Mouse (Mus musculus): ENCODE results near the gene Thy1. TPM values are rescaled to one million over a fixed set of nuclear protein-coding genes. Genes with fewer than 3 reads are reported as not detected.

Thy1 gene
- polyA plus RNA-seq, 1 experiment from 2014 or later, result 11.7 TPM

DNA sequence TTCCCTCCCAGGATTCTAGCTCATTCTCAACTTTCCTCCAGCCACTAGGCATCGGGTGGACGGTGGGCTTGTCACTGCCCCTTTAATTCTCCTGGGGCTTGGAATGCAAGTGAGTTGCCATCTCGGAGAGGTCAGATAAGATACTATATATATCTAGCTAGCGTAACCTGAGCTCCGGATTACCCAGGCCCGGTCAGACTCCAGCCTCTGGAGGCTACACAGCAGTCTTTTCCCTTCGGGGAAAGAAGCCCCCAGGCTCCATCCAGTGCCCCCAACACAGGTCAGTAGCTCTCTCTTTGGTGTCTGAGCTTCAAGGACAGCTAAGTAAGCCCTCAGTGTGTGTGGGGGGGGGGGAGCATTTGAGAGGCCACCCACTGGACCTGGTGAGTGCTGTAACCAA lies 26.1 kb downstream of the Thy1 start:
- Histone ChIP-seq H3K9ac (no peak overlapping the region), H3K9me3 (replicated peaks) (no peaks in the 10 kb centered on the region), H3K27me3 (no peaks in the 10 kb centered on the region), H3K4me2 (replicated peaks) (no peak overlapping the region), H3K27ac (replicated peaks) (no peak overlapping the region), H3K4me1 (peaks cover 33% of the 10 kb centered on the region), H3K36me3 (no peaks in the 10 kb centered on the region), H3K4me3 (replicated peaks) (no peak overlapping the region)
- WGBS, result 22% methylated on average over 7 of the region's 7 CpGs
- no peak for ATAC-seq (ENCODE audit: insufficient number of reproducible peaks, low FRiP score, low TSS enrichment, low read depth)

DNA sequence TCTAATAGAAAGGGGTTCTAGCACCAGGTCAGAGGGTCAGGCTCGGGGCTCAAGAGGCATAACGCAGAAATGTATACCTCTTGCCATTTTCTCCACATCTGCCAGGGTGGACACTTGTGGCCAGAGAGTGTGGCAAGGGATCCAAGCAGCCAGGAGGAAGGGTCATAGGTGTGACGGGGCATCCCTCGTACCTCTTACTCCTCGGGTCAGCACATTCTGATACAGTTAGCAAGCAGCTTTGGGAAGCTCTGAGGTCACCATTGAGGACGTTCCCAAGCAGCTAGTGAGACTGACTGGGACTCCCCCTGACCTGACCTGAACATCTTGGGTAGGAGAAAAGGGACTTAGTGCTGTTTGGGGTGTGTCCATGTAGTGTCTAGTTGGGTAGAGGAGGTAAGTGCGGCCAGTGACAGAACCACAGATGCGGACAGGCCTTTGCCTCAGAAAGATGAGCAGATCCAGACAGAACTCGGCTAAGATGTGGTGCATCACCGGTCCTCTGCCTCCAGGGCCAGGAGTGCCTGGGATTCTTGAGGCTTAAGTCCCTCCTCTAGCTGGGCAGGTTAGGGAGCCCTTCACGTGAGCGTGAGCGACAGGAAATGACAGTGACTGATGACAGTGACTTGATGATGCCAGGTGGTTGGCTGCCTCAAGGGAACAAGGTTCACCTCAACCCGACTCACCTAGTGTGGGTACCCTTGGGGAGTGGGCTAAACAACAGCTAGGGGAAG lies 27.1 kb downstream of the Thy1 start:
- 58% methylated on average over 14 of the region's 14 CpGs for WGBS
- H3K9ac ChIP-seq, result no peak overlapping the region

GRCm38 (mm10) chr9:44070844-44071231 lies 27.7 kb downstream of the Thy1 start:
- no peaks in the 10 kb centered on the region for H3K27me3 ChIP-seq
- no peak overlapping the region for H3K4me2 ChIP-seq (replicated peaks)
- no peaks in the 10 kb centered on the region for H3K9me3 ChIP-seq (replicated peaks)
- ATAC-seq (ENCODE audit: insufficient number of reproducible peaks, low FRiP score, low TSS enrichment, low read depth), result no peak
- H3K4me1 ChIP-seq, result peaks cover 33% of the 10 kb centered on the region
- no peaks in the 10 kb centered on the region for H3K36me3 ChIP-seq
- H3K27ac ChIP-seq (replicated peaks), result no peak overlapping the region
- WGBS, result 29% methylated on average over 8 of the region's 8 CpGs
- no peak overlapping the region for H3K9ac ChIP-seq
- H3K4me3 ChIP-seq (replicated peaks), result no peak overlapping the region

More for the DNA sequence above, 27.1 kb downstream of the Thy1 start:
- Histone ChIP-seq H3K9me3 (replicated peaks) (no peaks in the 10 kb centered on the region), H3K27ac (replicated peaks) (no peak overlapping the region), H3K4me3 (replicated peaks) (no peak overlapping the region), H3K27me3 (no peaks in the 10 kb centered on the region), H3K4me1 (peaks cover 33% of the 10 kb centered on the region), H3K4me2 (replicated peaks) (no peak overlapping the region), H3K36me3 (no peaks in the 10 kb centered on the region)
- no peak for ATAC-seq (ENCODE audit: insufficient number of reproducible peaks, low FRiP score, low TSS enrichment, low read depth)

- Histone ChIP-seq H3K27me3 (no peaks in the 10 kb centered on the region), H3K4me1 (peaks cover 39% of the 10 kb centered on the region), H3K27ac (replicated peaks) (no peak overlapping the region), H3K4me2 (replicated peaks) (no peak overlapping the region; the same call in 1 of the 2 replicates), H3K4me3 (replicated peaks) (no peak overlapping the region), H3K9ac (no peak overlapping the region), H3K9me3 (replicated peaks) (no peaks in the 10 kb centered on the region), H3K36me3 (no peaks in the 10 kb centered on the region)
- no peak for ATAC-seq (ENCODE audit: insufficient number of reproducible peaks, low FRiP score, low TSS enrichment, low read depth)
- WGBS, result 30% methylated on average over 11 of the region's 11 CpGs
Measured at GRCm38 (mm10) chr9:44071914-44072598, 28.9 kb downstream of the Thy1 start.

DNA sequence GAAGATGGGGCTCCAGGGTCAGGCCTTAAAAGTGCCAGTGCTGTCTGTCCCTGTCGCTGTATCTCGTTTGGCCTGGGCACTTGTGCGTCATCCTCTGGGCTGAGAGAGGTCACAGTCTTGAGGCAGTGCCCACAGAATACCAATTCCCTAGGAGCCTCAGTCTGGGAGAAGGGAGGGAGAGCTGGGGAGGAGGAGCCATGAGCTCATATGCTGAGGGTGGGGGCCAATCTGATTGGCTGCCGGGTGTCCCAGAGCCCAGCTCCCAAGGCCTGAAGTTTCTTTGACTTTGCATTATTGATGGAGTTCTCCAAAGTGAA lies 29.4 kb downstream of the Thy1 start:
- peaks cover 34% of the 10 kb centered on the region for H3K4me1 ChIP-seq
- no peak overlapping the region for H3K27ac ChIP-seq (replicated peaks)
- ATAC-seq (ENCODE audit: insufficient number of reproducible peaks, low FRiP score, low TSS enrichment, low read depth), result no peak
- H3K4me2 ChIP-seq (replicated peaks), result no peak overlapping the region
- no peak overlapping the region for H3K4me3 ChIP-seq (replicated peaks)
- H3K36me3 ChIP-seq, result no peaks in the 10 kb centered on the region
- H3K9ac ChIP-seq, result no peak overlapping the region
- no peaks in the 10 kb centered on the region for H3K9me3 ChIP-seq (replicated peaks)
- H3K27me3 ChIP-seq, result no peaks in the 10 kb centered on the region
- WGBS, result 37% methylated on average over 4 of the region's 4 CpGs

DNA sequence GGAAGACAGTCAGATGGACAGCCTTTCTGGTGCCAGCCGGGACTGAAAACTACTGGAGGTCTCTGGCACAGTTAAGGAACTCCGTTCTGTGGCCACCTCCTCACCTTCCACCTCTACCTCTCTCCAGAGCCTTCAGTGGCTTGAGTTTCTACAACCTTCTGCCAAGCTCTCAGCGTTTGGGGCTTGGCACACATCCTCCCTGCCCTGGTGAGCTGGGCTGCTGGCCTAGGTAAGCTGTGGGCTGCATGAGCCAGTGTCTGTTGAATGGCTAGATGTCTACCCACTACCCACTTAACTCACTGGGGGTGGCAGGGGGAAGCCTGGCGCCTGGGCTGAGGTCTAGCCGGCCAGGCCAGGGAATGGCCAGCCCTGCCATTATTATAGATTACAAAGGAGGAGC lies 29.9 kb downstream of the Thy1 start:
- Histone ChIP-seq H3K4me2 (replicated peaks) (no peak overlapping the region), H3K27ac (replicated peaks) (no peak overlapping the region), H3K4me1 (peaks cover 32% of the 10 kb centered on the region), H3K36me3 (no peaks in the 10 kb centered on the region), H3K27me3 (no peaks in the 10 kb centered on the region), H3K9ac (no peak overlapping the region), H3K9me3 (replicated peaks) (no peaks in the 10 kb centered on the region), H3K4me3 (replicated peaks) (no peak overlapping the region)
- 69% methylated on average over 5 of the region's 5 CpGs for WGBS
- ATAC-seq (ENCODE audit: insufficient number of reproducible peaks, low FRiP score, low TSS enrichment, low read depth), result no peak

DNA sequence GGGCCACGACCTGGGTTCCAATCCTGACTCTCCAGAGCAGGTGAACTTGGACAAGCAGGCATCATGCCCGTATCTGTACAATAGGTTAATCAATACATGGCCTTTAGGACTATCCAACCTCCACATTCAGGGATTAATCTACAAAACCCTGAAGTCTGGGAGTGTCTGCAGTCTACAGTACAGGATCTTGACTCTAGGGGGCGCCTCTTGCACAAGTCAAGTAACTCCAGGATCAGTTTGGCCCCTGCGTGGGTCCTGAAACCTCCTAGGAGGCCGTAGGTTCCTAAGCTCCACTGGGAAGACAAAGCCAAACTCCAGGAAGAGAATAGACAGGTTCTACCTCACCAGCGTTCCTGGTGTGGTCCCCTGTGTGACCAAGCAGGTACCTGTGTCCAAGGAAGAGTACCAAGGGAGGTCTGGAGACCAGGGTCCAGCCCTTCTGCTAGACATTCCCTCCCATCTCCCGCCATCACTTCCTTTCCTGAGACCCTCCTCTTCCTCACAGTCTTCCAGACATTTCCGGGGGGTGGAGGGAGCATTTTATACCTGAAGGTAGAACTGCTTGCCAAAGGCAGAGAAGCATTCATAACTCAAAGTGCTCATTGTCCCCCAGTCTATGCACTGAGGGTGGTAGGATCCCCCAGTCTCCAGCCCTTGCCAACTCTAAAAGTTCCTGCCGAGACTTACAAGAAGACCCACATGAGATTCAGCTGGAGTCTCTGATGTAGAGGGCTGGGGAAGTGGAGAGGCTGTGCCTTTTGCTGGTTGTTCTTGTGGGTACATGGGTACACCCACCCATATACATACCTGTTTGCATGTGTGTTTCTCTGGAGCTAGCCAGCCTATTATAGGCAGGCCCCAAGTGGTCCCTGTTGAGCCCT lies 31.5 kb downstream of the Thy1 start:
- H3K4me2 ChIP-seq (replicated peaks), result no peak overlapping the region
- H3K9ac ChIP-seq, result no peak overlapping the region
- H3K4me1 ChIP-seq, result peaks cover 41% of the 10 kb centered on the region
- H3K9me3 ChIP-seq (replicated peaks), result no peaks in the 10 kb centered on the region
- no peaks in the 10 kb centered on the region for H3K36me3 ChIP-seq
- 64% methylated on average over 9 of the region's 9 CpGs for WGBS
- no peak overlapping the region for H3K27ac ChIP-seq (replicated peaks)
- no peaks in the 10 kb centered on the region for H3K27me3 ChIP-seq
- no peak for ATAC-seq (ENCODE audit: insufficient number of reproducible peaks, low FRiP score, low TSS enrichment, low read depth)
- H3K4me3 ChIP-seq (replicated peaks), result no peak overlapping the region

DNA sequence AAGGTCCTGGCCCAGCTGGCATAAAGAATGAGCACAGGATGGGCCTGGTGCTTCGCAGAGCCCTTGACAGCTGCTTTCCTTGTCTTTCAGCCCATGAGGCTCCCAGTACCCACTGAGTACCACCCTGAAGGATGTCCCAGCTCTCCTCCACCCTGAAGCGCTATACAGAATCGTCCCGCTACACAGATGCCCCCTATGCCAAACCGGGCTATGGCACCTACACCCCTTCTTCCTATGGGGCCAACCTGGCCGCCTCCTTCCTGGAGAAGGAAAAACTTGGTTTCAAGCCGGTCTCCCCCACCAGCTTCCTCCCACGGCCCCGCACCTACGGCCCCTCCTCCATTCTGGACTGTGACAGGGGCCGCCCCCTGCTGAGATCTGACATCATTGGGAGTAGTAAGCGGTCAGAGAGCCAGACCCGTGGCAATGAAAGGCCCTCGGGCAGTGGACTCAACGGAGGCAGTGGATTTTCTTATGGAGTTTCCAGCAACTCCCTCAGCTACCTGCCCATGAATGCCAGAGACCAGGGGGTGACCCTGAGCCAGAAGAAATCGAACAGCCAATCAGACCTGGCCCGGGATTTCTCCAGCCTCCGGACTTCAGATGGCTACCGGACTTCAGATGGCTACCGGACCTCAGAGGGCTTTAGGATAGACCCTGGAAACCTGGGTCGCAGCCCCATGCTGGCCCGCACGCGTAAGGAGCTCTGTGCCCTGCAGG lies 32.3 kb downstream of the Thy1 start:
- H3K9ac ChIP-seq, result no peak overlapping the region
- no peaks in the 10 kb centered on the region for H3K36me3 ChIP-seq
- H3K4me1 ChIP-seq, result peaks cover 45% of the 10 kb centered on the region
- H3K4me3 ChIP-seq (replicated peaks), result no peak overlapping the region
- H3K9me3 ChIP-seq (replicated peaks), result no peaks in the 10 kb centered on the region
- no peaks in the 10 kb centered on the region for H3K27me3 ChIP-seq
- no peak overlapping the region for H3K4me2 ChIP-seq (replicated peaks)
- ATAC-seq (ENCODE audit: insufficient number of reproducible peaks, low FRiP score, low TSS enrichment, low read depth), result no peak
- no peak overlapping the region for H3K27ac ChIP-seq (replicated peaks)
- 76% methylated on average over 24 of the region's 24 CpGs for WGBS

- H3K9me3 ChIP-seq (replicated peaks), result no peaks in the 10 kb centered on the region
- no peak for ATAC-seq (ENCODE audit: insufficient number of reproducible peaks, low FRiP score, low TSS enrichment, low read depth)
- H3K4me3 ChIP-seq (replicated peaks), result no peak overlapping the region
- no peak overlapping the region for H3K27ac ChIP-seq (replicated peaks)
- H3K9ac ChIP-seq, result no peak overlapping the region
- H3K36me3 ChIP-seq, result no peaks in the 10 kb centered on the region
- H3K4me1 ChIP-seq, result peaks cover 46% of the 10 kb centered on the region
- H3K27me3 ChIP-seq, result no peaks in the 10 kb centered on the region
- no peak overlapping the region for H3K4me2 ChIP-seq (replicated peaks)
- WGBS, result 62% methylated on average over 16 of the region's 16 CpGs
Measured at GRCm38 (mm10) chr9:44075996-44076763, 33.0 kb downstream of the Thy1 start.

GRCm38 (mm10) chr9:44076764-44077120 lies 33.6 kb downstream of the Thy1 start:
- H3K4me3 ChIP-seq (replicated peaks), result no peak overlapping the region
- H3K27me3 ChIP-seq, result no peaks in the 10 kb centered on the region
- H3K4me1 ChIP-seq, result peaks cover 48% of the 10 kb centered on the region
- WGBS, result 17% methylated on average over 5 of the region's 5 CpGs
- H3K27ac ChIP-seq (replicated peaks), result no peak overlapping the region
- H3K36me3 ChIP-seq, result no peaks in the 10 kb centered on the region
- H3K4me2 ChIP-seq (replicated peaks), result no peak overlapping the region
- H3K9me3 ChIP-seq (replicated peaks), result no peaks in the 10 kb centered on the region
- no peak overlapping the region for H3K9ac ChIP-seq
- ATAC-seq (ENCODE audit: insufficient number of reproducible peaks, low FRiP score, low TSS enrichment, low read depth), result no peak
